Mouse (Mus musculus): Measurements from ENCODE around the gene Dusp27. TPM values are rescaled to one million over a fixed set of nuclear protein-coding genes. Genes with fewer than 3 reads are reported as not detected.

Dusp27 gene
- polyA plus RNA-seq (2014; fragmentation: Nextera tagmentation; extraction: Ambion mirVana), result 32.2 and 45.4 TPM in 2 replicates

GRCm38 (mm10) chr1:166127719-166128118 lies at the start of gene Dusp27:
Dusp27 (minus strand) TSS chr1:166127922.
- Histone ChIP-seq H3K9ac (ENCODE audit: low read depth, low read length) (peak within 1 kb of the TSS; percentile 84), H3K4me3 (ENCODE audit: low read depth, low read length) (peak within 1 kb of the TSS; percentile 59), H3K36me3 (ENCODE audit: control insufficient read depth, insufficient read depth, low read length) (no peaks in the 10 kb centered on the region), H3K4me1 (ENCODE audit: control insufficient read depth, insufficient read depth, low read length) (peaks cover 50% of the 10 kb centered on the region), H3K27me3 (ENCODE audit: control insufficient read depth, insufficient read depth, low read length) (no peaks in the 10 kb centered on the region), H3K4me2 (peak within 1 kb of the TSS; percentile 71), H3K9me3 (replicated peaks; ENCODE audit: control insufficient read depth, low read length) (no peaks in the 10 kb centered on the region), H3K27ac (ENCODE audit: low read depth, low read length) (peak within 1 kb of the TSS; percentile 98)
- 16% methylated on average over 4 of the region's 4 CpGs for WGBS (ENCODE audit: insufficient replicate concordance)
- 0 out of 2 replicates have a peak, but pooled peaks have one; percentile 18 for ATAC-seq (replicated peaks; ENCODE audit: insufficient number of reproducible peaks, low FRiP score, low TSS enrichment)

- Histone ChIP-seq H3K4me1 (ENCODE audit: control insufficient read depth, insufficient read depth, low read length) (no peaks in the 10 kb centered on the region), H3K36me3 (ENCODE audit: control insufficient read depth, insufficient read depth, low read length) (no peaks in the 10 kb centered on the region), H3K4me2 (no peak overlapping the region), H3K9ac (ENCODE audit: low read depth, low read length) (no peak overlapping the region), H3K9me3 (replicated peaks; ENCODE audit: control insufficient read depth, low read length) (no peaks in the 10 kb centered on the region), H3K27ac (ENCODE audit: low read depth, low read length) (no peak overlapping the region), H3K27me3 (ENCODE audit: control insufficient read depth, insufficient read depth, low read length) (no peaks in the 10 kb centered on the region), H3K4me3 (ENCODE audit: low read depth, low read length) (no peak overlapping the region)
- 77% methylated on average over 9 of the region's 9 CpGs for WGBS (ENCODE audit: insufficient replicate concordance)
- ATAC-seq (replicated peaks; ENCODE audit: insufficient number of reproducible peaks, low FRiP score, low TSS enrichment), result no peak
These were observed 45.9 kb upstream of the Dusp27 start for GRCm38 (mm10) chr1:166173621-166174020.

- Histone ChIP-seq H3K4me2 (no peak overlapping the region), H3K27ac (ENCODE audit: low read depth, low read length) (no peak overlapping the region), H3K4me1 (ENCODE audit: control insufficient read depth, insufficient read depth, low read length) (no peaks in the 10 kb centered on the region), H3K27me3 (ENCODE audit: control insufficient read depth, insufficient read depth, low read length) (no peaks in the 10 kb centered on the region), H3K4me3 (ENCODE audit: low read depth, low read length) (no peak overlapping the region), H3K9ac (ENCODE audit: low read depth, low read length) (no peak overlapping the region), H3K9me3 (replicated peaks; ENCODE audit: control insufficient read depth, low read length) (no peaks in the 10 kb centered on the region), H3K36me3 (ENCODE audit: control insufficient read depth, insufficient read depth, low read length) (no peaks in the 10 kb centered on the region)
- 76% methylated on average over 3 of the region's 3 CpGs for WGBS (ENCODE audit: insufficient replicate concordance)
- ATAC-seq (replicated peaks; ENCODE audit: insufficient number of reproducible peaks, low FRiP score, low TSS enrichment), result no peak
These were observed 45.3 kb upstream of the Dusp27 start for GRCm38 (mm10) chr1:166172992-166173391.

DNA sequence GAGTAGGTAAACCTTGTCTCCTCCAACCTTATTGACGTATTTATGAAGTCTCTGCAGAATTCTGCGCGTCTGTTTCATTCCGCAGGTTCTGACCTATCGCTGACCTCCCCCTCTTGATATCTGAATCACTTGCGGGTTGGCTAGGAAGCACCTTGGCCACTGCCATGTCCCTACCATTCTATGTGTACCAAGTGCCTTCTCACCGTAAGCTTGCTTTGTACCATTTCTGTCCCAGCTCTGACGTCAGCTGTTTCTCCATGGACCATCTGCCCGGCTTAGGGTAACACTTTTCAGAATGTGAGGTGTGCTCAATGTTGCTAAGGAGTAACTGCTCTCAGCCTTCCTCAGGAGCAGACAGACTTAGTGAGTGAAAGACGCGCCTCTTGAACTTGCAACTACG lies 43.1 kb upstream of the Dusp27 start:
- no peak overlapping the region for H3K4me3 ChIP-seq (ENCODE audit: low read depth, low read length)
- H3K4me2 ChIP-seq, result no peak overlapping the region
- H3K27me3 ChIP-seq (ENCODE audit: control insufficient read depth, insufficient read depth, low read length), result no peaks in the 10 kb centered on the region
- H3K9me3 ChIP-seq (replicated peaks; ENCODE audit: control insufficient read depth, low read length), result no peaks in the 10 kb centered on the region
- H3K27ac ChIP-seq (ENCODE audit: low read depth, low read length), result no peak overlapping the region
- WGBS (ENCODE audit: insufficient replicate concordance), result 83% methylated on average over 12 of the region's 12 CpGs
- no peaks in the 10 kb centered on the region for H3K36me3 ChIP-seq (ENCODE audit: control insufficient read depth, insufficient read depth, low read length)
- no peak overlapping the region for H3K9ac ChIP-seq (ENCODE audit: low read depth, low read length)
- no peak for ATAC-seq (replicated peaks; ENCODE audit: insufficient number of reproducible peaks, low FRiP score, low TSS enrichment)
- no peaks in the 10 kb centered on the region for H3K4me1 ChIP-seq (ENCODE audit: control insufficient read depth, insufficient read depth, low read length)

DNA sequence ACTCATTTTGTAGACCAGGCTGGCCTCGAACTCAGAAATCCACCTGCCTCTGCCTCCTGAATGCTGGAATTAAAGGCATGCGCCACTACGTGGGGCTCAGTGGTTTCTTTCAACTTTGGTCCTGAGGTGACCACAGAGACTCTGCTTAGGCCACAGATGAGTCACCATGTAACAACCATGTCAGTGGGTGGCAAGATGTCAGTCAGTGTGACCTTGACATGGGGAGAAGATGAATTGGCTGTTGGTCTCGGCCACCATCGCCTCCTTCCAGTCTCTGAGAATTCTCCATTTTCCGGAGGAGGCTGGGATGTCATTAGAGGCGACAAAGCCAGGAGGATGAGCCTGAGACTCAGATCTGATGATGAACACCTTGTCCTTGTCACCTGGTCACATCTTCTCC lies 42.0 kb upstream of the Dusp27 start:
- Histone ChIP-seq H3K9me3 (replicated peaks; ENCODE audit: control insufficient read depth, low read length) (no peaks in the 10 kb centered on the region), H3K27me3 (ENCODE audit: control insufficient read depth, insufficient read depth, low read length) (no peaks in the 10 kb centered on the region), H3K4me2 (no peak overlapping the region), H3K4me1 (ENCODE audit: control insufficient read depth, insufficient read depth, low read length) (no peaks in the 10 kb centered on the region), H3K9ac (ENCODE audit: low read depth, low read length) (no peak overlapping the region), H3K4me3 (ENCODE audit: low read depth, low read length) (no peak overlapping the region), H3K36me3 (ENCODE audit: control insufficient read depth, insufficient read depth, low read length) (no peaks in the 10 kb centered on the region), H3K27ac (ENCODE audit: low read depth, low read length) (no peak overlapping the region)
- no peak for ATAC-seq (replicated peaks; ENCODE audit: insufficient number of reproducible peaks, low FRiP score, low TSS enrichment)
- WGBS (ENCODE audit: insufficient replicate concordance), result 81% methylated on average over 7 of the region's 7 CpGs

DNA sequence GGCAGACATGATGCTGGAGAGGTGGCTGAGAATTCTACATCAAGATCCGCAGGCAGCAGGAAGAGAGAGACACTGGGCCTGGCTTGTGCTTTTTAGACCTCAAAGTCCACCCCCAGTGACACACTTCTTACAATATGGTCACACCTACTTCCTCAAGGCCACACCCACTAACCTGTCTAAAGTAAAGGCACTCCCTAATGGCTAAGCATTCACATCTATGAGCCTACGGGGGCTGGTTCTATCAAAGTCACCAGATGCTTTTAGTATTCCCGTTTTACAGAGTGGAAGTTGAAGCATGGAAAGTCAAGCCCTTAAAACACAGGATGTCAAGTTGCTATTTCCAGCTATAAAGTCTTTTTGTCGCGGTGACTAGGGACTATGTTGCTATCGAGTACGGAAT lies 40.3 kb upstream of the Dusp27 start:
- 89% methylated on average over 7 of the region's 7 CpGs for WGBS (ENCODE audit: insufficient replicate concordance)
- H3K36me3 ChIP-seq (ENCODE audit: control insufficient read depth, insufficient read depth, low read length), result no peaks in the 10 kb centered on the region
- H3K4me3 ChIP-seq (ENCODE audit: low read depth, low read length), result no peak overlapping the region
- ATAC-seq (replicated peaks; ENCODE audit: insufficient number of reproducible peaks, low FRiP score, low TSS enrichment), result no peak
- H3K4me2 ChIP-seq, result no peak overlapping the region
- no peak overlapping the region for H3K9ac ChIP-seq (ENCODE audit: low read depth, low read length)
- H3K27me3 ChIP-seq (ENCODE audit: control insufficient read depth, insufficient read depth, low read length), result no peaks in the 10 kb centered on the region
- no peaks in the 10 kb centered on the region for H3K9me3 ChIP-seq (replicated peaks; ENCODE audit: control insufficient read depth, low read length)
- H3K27ac ChIP-seq (ENCODE audit: low read depth, low read length), result no peak overlapping the region
- no peaks in the 10 kb centered on the region for H3K4me1 ChIP-seq (ENCODE audit: control insufficient read depth, insufficient read depth, low read length)

- H3K9ac ChIP-seq (ENCODE audit: low read depth, low read length), result no peak overlapping the region
- ATAC-seq (replicated peaks; ENCODE audit: insufficient number of reproducible peaks, low FRiP score, low TSS enrichment), result no peak
These were observed 39.7 kb upstream of the Dusp27 start for GRCm38 (mm10) chr1:166167405-166167804.

GRCm38 (mm10) chr1:166165159-166165558 lies 37.4 kb upstream of the Dusp27 start:
- ATAC-seq (replicated peaks; ENCODE audit: insufficient number of reproducible peaks, low FRiP score, low TSS enrichment), result no peak
- H3K27ac ChIP-seq (ENCODE audit: low read depth, low read length), result no peak overlapping the region
- H3K4me2 ChIP-seq, result no peak overlapping the region
- H3K9ac ChIP-seq (ENCODE audit: low read depth, low read length), result no peak overlapping the region
- H3K36me3 ChIP-seq (ENCODE audit: control insufficient read depth, insufficient read depth, low read length), result no peaks in the 10 kb centered on the region
- no peaks in the 10 kb centered on the region for H3K9me3 ChIP-seq (replicated peaks; ENCODE audit: control insufficient read depth, low read length)
- H3K4me3 ChIP-seq (ENCODE audit: low read depth, low read length), result no peak overlapping the region
- no peaks in the 10 kb centered on the region for H3K4me1 ChIP-seq (ENCODE audit: control insufficient read depth, insufficient read depth, low read length)
- peaks cover 4% of the 10 kb centered on the region; the same call in 1 of the 2 replicates for H3K27me3 ChIP-seq (ENCODE audit: control insufficient read depth, insufficient read depth, low read length)
- 85% methylated on average over 9 of the region's 9 CpGs for WGBS (ENCODE audit: insufficient replicate concordance)

More at GRCm38 (mm10) chr1:166167405-166167804, 39.7 kb upstream of the Dusp27 start:
- no peak overlapping the region for H3K27ac ChIP-seq (ENCODE audit: low read depth, low read length)
- WGBS (ENCODE audit: insufficient replicate concordance), result 81% methylated on average over 4 of the region's 4 CpGs
- no peak overlapping the region for H3K4me2 ChIP-seq
- H3K27me3 ChIP-seq (ENCODE audit: control insufficient read depth, insufficient read depth, low read length), result no peaks in the 10 kb centered on the region
- H3K4me1 ChIP-seq (ENCODE audit: control insufficient read depth, insufficient read depth, low read length), result no peaks in the 10 kb centered on the region
- no peak overlapping the region for H3K4me3 ChIP-seq (ENCODE audit: low read depth, low read length)
- H3K9me3 ChIP-seq (replicated peaks; ENCODE audit: control insufficient read depth, low read length), result no peaks in the 10 kb centered on the region
- no peaks in the 10 kb centered on the region for H3K36me3 ChIP-seq (ENCODE audit: control insufficient read depth, insufficient read depth, low read length)

DNA sequence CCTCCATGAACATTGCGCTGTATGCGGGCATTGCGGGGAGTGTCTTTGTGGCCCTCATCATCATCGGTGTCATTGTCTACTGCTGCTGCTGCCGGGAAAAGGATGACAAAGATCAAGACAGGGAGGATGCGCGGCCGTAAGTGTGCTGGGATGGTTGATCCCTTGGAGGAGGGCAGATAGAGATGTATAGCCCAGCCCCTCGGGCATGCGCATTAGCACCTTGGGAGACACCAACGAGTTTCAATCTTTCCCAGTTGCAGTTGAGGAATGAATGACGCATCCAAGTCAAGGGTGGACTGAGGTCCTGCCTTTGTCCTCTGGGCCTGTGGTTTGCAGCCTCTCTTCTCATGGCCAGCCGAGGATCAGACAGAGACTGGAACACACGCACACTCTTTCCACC lies 36.9 kb upstream of the Dusp27 start:
- WGBS (ENCODE audit: insufficient replicate concordance), result 89% methylated on average over 14 of the region's 14 CpGs
- Histone ChIP-seq H3K36me3 (ENCODE audit: control insufficient read depth, insufficient read depth, low read length) (no peaks in the 10 kb centered on the region), H3K27me3 (ENCODE audit: control insufficient read depth, insufficient read depth, low read length) (peaks cover 9% of the 10 kb centered on the region), H3K4me1 (ENCODE audit: control insufficient read depth, insufficient read depth, low read length) (no peaks in the 10 kb centered on the region), H3K27ac (ENCODE audit: low read depth, low read length) (no peak overlapping the region), H3K4me3 (ENCODE audit: low read depth, low read length) (no peak overlapping the region), H3K9ac (ENCODE audit: low read depth, low read length) (no peak overlapping the region), H3K4me2 (no peak overlapping the region), H3K9me3 (replicated peaks; ENCODE audit: control insufficient read depth, low read length) (no peaks in the 10 kb centered on the region)
- ATAC-seq (replicated peaks; ENCODE audit: insufficient number of reproducible peaks, low FRiP score, low TSS enrichment), result no peak

All from heart, embryonic 11.5 days (tissue).